Mouse (Mus musculus) CD4-positive helper T cell, adult 2 months (primary cell): ENCODE measurements around the gene Phldb2.

Source experiments
- DNase-seq: peaks from one replicate; pipeline ENCODE4 v3.0.0-alpha.2; 2012; ENCODE audit warnings: low read depth, missing footprints, low spot score

Gene Phldb2

DNA sequence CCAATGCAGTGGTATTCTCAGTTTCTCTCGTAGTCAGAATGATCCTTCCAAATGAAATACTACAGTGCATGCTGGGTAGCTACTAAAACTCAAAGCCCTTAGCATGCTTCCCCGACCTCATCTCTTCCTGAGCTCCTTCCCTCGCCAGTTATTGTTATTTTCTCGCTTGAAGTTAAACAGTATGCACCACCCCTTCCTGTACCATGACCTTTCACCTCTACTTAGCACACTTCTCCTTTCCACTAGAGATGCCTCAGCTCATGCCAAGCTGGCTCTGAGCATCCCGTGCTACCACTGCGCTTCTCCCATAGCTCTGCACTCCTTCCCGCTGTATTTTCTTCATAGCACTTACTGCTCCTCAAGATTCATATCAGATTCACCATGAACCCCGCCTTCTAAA, 215.5 kb downstream of the Phldb2 start:
- DNase-seq = no peak

DNA sequence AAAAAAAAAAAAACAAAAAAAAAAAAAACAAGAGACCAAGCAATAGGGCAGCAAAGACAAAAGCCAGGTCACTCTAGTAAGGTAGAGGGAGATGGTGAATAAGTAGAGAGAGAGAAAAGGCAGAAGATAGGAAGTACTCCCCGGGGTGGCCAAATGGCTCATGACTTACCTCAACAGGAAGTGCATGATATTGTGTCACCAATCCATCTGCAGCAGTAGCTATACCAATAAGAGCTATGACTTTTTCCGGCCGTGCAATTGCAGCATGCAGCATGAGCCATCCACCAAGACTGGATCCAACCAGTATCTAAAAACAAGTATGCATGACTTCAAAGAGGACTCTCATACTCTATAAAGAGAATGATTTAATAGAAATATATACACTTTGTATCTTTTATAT, 216.7 kb downstream of the Phldb2 start:
- no peak for DNase-seq

DNA sequence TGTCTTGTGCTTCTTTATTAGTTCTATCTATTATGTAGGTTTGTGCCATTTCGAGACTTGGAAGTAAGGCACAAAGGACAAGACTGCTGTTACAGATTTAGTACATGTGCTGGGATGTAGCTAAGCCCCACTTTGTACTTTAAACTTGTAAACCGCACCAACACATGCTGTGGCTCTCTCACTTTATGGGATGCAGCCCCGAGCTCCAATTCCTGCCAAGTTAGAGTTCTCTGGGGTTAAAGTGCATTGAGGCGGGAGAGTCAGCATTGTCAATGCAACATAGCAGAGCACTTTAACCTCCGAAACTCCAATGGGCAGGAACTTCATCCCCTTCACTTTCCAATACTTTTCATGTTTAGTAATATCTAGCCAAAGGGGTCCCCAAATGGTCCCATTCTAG, 224.2 kb downstream of the Phldb2 start:
- no peak for DNase-seq

DNA sequence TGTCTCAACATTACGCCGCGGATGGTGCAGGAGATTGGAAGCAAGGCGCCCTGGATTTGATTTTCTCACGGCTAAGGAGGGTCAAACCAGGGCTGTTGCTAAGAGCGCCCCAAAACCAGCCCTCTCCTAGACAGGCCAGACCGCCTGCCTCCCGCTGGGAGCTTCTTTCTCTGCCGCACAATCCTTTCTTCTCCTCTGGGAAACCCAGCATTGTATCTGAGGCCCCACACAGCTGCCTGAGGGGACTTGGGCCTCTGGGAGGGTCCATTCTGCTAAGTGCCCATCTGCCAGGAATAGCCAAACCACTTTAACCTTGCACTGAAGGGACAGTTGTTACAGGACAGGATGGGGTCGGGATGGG, 228.7 kb downstream of the Phldb2 start:
- no peak for DNase-seq

DNA sequence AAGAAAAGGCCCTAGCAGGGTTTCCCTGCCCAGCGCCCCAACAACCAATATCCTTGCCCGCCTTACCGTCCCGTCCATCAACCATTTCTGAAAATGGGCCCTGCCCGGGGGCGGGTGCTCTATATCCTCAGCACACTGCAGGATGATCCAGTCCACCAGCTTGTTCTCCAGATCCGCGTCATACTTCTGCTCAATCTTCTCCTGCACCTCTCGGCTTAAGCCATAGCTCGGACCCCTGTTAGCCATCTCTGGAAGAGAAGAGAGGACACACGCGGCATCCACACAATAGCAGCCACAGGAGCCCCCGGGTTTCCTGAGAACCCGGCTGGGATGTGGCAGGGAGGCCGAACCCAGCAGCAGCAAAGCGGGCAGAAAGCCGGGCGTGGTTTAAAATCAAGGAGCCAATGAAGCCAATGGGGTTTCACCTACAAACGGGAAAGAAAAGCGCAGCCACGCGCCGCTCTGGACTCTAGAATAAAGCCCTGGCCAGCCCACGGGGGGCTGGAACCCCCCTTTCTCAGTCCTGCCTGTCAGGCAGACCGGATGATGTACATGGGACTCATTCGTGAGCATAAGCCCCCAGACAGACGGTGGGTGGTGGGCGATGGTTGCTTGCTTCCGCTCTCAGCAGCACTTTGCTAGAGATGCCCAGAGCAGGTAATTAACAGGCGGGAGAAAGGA, 229.2 kb downstream of the Phldb2 start, which contains the start of gene Tagln3:
TSS of gene Tagln3 (minus strand) at position 548 of the 681 bp plus-strand sequence.
- no peak for DNase-seq

DNA sequence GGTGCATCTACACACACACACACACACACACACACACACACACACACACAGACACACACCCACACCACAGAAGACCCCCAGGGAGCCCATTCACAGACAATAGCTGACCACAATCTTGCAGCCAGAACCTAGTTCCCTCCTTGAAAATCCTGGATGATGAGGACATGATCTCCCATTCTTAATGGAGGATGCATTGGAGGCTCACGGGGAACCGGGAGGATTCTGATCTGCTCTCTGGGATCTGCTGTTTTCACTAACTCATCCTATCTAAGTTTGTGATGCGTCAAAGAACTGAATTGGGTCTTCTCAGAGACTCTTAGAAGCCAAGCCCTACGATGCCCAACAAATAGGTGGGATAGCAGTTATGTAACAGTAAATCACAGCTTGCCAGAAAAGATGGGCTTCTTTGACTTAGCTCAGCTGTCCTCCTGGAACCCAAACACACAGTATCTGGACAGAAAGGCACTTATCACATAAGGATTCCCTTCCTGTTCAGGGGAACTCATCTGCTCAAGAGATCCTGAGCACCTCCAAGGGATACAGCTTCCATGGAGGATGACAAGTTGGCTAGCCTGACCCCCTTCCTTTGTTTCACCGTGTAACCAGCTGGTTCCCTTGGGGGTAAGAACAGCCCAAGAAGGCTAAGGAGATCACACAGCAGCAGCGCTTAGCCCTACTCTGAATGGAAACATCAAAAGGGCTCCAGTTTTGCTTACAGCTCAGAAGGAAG, 230.1 kb downstream of the Phldb2 start:
- no peak for DNase-seq

DNA sequence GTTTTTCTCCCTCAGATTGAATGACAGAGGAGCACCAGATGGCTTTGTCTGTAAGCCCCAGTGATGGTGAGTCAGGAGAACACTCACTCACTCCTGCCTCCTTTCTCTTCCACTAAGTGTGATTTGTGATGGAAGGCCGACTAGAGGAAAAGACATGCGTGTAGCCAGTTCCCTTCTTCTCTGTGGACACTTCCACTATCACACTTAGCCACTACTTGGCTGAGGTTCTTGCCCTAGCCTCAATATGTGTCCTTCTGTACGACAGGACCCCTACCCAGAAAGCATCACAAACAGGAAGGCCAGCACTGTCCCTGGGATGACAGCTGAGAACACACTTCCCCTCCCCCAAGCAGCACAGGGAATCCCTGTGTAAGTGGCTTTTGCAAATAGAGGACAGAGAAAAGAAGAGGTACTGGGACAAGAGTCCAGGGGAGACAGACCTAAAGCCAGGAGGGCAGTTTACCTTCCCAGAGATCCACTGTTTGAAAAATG, 230.9 kb downstream of the Phldb2 start:
- DNase-seq = no peak

DNA sequence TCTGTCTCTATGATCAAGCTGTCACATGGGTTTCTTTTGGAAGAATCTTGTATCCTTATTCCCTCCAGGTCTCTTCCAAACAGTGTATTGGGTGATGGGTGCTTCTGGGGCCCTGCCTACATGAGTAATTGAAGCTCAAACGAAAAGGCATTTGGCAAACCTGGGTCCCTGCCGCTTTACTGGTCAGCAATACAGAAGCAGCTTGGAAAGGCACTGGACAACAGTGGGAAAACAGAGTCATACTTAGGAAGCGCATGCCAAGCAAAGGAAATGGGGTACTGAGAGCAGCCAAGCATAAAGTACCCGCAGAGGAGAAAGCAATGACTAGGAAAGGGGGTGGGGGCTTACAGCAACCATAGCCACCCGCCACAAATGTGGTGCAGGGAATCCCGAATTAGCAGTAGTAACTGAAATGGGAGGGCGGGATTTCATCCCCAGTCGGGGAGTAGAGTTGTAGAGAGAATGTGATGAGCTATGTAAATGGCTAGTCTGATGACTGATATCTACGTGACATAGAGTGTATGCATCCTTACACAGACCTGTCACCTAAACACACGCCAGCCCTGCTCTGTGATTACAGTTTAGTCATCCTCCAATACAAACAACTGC, 233.3 kb downstream of the Phldb2 start:
- DNase-seq = no peak

DNA sequence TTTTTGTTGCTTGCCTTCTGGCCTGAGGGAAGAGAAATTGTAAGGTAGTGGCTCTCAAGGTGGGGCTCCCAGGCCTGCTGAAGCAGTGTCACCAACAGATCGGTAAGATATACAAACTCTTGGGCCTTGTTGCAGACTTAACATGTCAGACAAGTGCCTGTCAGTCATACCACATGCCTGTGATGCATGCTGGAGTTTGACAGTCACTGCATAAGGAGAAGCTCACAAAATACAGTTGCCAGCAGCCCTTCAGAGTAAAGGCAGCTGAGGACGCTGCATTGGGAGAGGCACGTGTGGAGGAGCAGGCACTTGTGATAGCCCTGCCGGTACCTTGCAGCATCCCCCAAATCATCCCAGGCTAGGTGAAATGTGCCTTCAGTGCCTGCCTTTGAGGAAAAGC, 235.1 kb downstream of the Phldb2 start:
- no peak for DNase-seq

DNA sequence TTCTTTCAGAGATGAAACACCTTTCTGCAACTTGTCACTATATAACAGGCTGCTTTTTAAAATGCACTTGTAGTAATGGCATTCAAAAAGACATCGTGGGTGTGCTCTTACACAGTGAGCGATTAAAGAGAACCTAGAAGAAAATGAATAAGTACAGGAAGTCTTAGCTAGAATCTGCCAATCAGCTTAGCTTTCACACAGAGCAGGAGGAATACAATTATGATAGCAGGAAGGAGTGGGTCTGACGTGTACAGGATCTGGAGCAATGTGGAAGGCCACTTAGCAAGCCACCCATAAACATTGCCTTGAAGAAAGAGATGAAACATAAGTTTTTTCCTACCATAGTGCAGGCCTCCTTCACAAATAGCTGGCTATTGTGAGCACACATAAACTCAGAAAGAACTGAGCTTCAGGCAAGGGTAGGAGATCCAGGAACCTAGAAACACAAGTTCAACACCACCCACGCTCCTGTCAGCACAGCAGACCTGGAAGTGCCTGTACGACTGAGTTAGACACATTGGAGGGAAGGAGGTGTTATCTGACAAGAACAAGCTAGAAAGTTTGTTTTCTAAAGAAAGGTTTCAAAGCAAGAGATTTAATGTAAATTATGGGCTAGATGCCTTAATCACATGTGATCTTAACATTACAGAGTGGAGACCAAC, 238.8 kb downstream of the Phldb2 start:
- DNase-seq = no peak

DNA sequence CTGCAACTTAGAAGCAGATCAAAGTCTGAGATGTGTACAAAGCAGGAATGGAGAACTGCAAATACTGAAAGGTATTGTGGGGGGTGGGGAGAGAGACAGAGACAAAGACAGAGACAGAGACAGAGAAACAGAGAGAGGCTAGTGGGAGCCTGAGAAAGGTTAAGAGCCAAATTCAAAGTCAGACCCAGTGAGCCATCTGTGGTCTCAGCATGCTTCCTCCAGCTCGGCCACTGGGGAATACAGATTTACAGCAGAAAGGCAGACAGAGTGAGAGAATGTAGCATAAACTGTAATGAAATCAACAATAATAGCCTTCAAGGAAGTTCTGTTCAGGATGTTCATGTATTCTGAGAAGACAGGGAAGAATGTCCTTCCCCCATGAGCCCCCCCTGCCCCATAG, 239.5 kb downstream of the Phldb2 start:
- no peak for DNase-seq

DNA sequence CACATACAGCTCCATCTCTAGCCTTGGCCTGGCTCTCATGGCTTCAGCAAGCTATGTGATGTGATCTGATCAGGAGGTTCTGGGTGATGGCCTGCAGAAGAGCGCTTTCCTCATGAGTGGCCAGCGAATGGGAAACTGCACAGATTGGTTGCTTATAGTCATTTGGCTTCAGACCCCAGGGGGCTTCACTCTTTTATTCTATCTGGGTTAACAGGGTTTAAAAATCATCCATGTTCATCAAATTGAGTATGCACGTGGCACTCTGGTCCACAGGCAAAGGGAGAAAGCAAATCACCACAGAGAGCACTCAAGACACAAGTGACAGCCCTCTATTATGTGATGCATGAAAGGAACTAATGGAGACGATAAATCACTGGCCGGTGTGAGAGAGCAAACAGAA, 240.1 kb downstream of the Phldb2 start:
- DNase-seq = no peak

DNA sequence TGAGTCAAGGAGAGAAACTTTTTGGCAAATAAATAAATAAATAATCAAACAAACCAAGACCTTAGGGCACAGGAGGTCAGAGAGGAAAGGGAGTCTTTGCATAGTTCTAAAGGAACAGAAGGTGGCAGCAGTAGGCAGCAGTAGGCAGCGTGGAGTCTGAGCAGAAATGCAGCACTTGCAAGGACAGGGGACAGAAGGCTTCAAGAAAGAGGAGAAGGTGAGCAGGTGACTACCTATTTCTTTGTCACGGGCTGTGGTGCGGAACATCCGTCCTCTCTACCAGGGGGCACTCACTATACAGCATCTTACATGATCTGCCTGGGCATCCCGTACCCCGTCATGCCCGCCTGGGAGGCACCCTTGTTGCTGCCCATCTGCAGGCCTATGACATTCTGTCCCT, 242.1 kb downstream of the Phldb2 start:
- DNase-seq = no peak

DNA sequence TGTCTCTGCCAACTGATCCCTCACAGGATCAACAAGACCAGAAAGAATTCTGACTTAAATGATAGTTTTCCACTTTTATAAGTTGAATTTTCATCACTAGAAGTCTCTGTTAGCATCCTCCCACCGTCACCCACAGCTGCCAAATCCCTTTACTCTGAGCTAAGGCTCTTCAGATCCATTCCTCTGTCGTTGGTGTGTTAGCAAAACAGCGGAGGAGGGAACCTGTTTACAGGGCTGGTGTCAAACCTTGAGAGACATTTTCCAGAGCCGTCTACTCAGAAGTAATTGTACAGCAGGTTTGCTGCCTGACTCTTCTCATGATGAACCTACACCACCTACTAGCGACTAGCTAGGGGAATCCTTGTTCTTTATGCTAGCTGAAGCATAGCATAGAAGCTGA, 254.1 kb downstream of the Phldb2 start:
- DNase-seq = no peak

DNA sequence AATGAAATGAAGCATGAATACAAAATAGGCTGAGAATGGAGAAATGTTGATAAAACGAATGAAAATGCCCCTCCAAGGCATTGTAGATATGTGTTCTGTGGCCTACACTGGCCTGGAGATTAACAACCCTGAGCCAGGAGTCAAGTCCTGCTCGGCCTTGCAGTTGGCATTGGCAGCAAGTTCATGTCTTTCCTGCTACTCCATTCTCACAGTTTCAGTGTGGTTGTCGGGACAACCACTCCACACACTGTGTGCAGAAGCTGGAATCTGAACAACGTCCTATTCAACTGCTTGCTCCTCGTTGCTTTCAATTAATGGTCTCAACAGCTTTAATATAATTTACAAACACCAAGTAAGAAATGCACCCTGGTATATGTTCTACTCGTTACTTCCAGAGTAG, 255.4 kb downstream of the Phldb2 start:
- DNase-seq = no peak
